Mouse (Mus musculus) kidney, adult 18-20 months (tissue): ENCODE measurements around the gene 4933436I01Rik.
A peak's percentile ranks its signal among the peaks of the same experiment; 100 is the strongest.

Experiments
- DNase-seq: peaks from one replicate; pipeline ENCODE4 v3.0.0; 2021

Gene 4933436I01Rik

GRCm38 (mm10) chrX:67921350-67921749, at the start of gene 4933436I01Rik:
Gene 4933436I01Rik, minus strand, starts transcription at chrX:67921450.
- DNase-seq, result no peak

- DNase-seq, result peak; percentile 14
These were observed 3.7 kb upstream of the 4933436I01Rik start for GRCm38 (mm10) chrX:67924769-67925470.

GRCm38 (mm10) chrX:67883406-67883805, 37.8 kb downstream of the 4933436I01Rik start:
- DNase-seq, result no peak
